In genomic region chr4:59290972-59291576, GRCm38 (mm10) we compare ENCODE assay signal across 27 mouse cellular contexts.
DNase-seq lines count a peak whose midpoint lies in the region; ATAC-seq lines count a peak whose summit lies in the region.
"Had no signal": no experiment of that assay in that cellular context is flagged by ENCODE, and none has a peak within 500 bp of the region (broad histone marks: within the 10 kb centered on the region; RNA-seq: fewer than 3 reads in every experiment).

No protein-coding gene starts in this region.

- H3K9ac ChIP-seq in kidney, embryonic 16.5 days (replicated peaks; ENCODE audit: low read length) = no peak overlapping the region
- H3K9ac ChIP-seq: embryonic facial prominence, embryonic 13.5 days; forebrain, embryonic 12.5 days; hindbrain, embryonic 13.5 days; limb, embryonic 12.5 days; liver, embryonic 12.5 days; midbrain, embryonic 15.5 days; neural tube, embryonic 13.5 days; stomach, embryonic 15.5 days had no signal

- H3K9me3 ChIP-seq in kidney, embryonic 16.5 days (ENCODE audit: low read length) = no peaks in the 10 kb centered on the region
- H3K9me3 ChIP-seq: embryonic facial prominence, embryonic 13.5 days; forebrain, embryonic 12.5 days; hindbrain, embryonic 13.5 days; limb, embryonic 12.5 days; liver, embryonic 12.5 days; midbrain, embryonic 15.5 days; neural tube, embryonic 13.5 days; stomach, embryonic 15.5 days had no signal

- no peak overlapping the region for H3K4me2 ChIP-seq in kidney, embryonic 16.5 days (replicated peaks; ENCODE audit: low read depth, low read length)
- H3K4me2 ChIP-seq: embryonic facial prominence, embryonic 13.5 days; forebrain, embryonic 12.5 days; hindbrain, embryonic 13.5 days; limb, embryonic 12.5 days; midbrain, embryonic 15.5 days; neural tube, embryonic 13.5 days; stomach, embryonic 15.5 days had no signal

- no peaks in the 10 kb centered on the region for H3K27me3 ChIP-seq in kidney, embryonic 16.5 days (ENCODE audit: insufficient read depth, low read length)
- H3K27me3 ChIP-seq: embryonic facial prominence, embryonic 13.5 days; forebrain, embryonic 12.5 days; hindbrain, embryonic 13.5 days; limb, embryonic 12.5 days; liver, embryonic 12.5 days; midbrain, embryonic 15.5 days; neural tube, embryonic 13.5 days; stomach, embryonic 15.5 days had no signal

- no peaks in the 10 kb centered on the region for H3K4me1 ChIP-seq in kidney, embryonic 16.5 days (ENCODE audit: insufficient read depth, low read length)
- H3K4me1 ChIP-seq: forebrain, embryonic 12.5 days; hindbrain, embryonic 13.5 days; midbrain, embryonic 15.5 days; neural tube, embryonic 13.5 days; stomach, embryonic 15.5 days had no signal

- no peaks in the 10 kb centered on the region for H3K36me3 ChIP-seq in kidney, embryonic 16.5 days (ENCODE audit: insufficient read depth, low read length)
- H3K36me3 ChIP-seq: embryonic facial prominence, embryonic 13.5 days; forebrain, embryonic 12.5 days; hindbrain, embryonic 13.5 days; limb, embryonic 12.5 days; liver, embryonic 12.5 days; midbrain, embryonic 15.5 days; neural tube, embryonic 13.5 days; stomach, embryonic 15.5 days had no signal

- 57% methylated on average over 6 of the region's 6 CpGs for WGBS in kidney, embryonic 16.5 days

- intact Hi-C loops in heart, postnatal 10 days (cut with DNase I) = no loop called here

- H3K27ac ChIP-seq in kidney, embryonic 16.5 days (ENCODE audit: low read length) = no peak overlapping the region
- H3K27ac ChIP-seq: embryonic facial prominence, embryonic 13.5 days; forebrain, embryonic 12.5 days; hindbrain, embryonic 13.5 days; limb, embryonic 12.5 days; macrophage; midbrain, embryonic 15.5 days; neural tube, embryonic 13.5 days; stomach, embryonic 15.5 days had no signal

- H3K4me3 ChIP-seq in kidney, embryonic 16.5 days (ENCODE audit: low read length) = no peak overlapping the region
- H3K4me3 ChIP-seq: embryonic facial prominence, embryonic 13.5 days; erythroblast, embryonic 14.5 days; forebrain, embryonic 12.5 days; hindbrain, embryonic 13.5 days; limb, embryonic 12.5 days; liver, embryonic 12.5 days; midbrain, embryonic 15.5 days; neural tube, embryonic 13.5 days; stomach, embryonic 15.5 days had no signal

- ATAC-seq in common myeloid progenitor, adult 5-6 weeks (replicated peaks; ENCODE audit: low read depth, poor library complexity, severe bottlenecking) = 0 out of 2 replicates have a peak, but pooled peaks have one; percentile 23
- no peak for ATAC-seq in kidney, embryonic 16.5 days (ENCODE audit: low FRiP score, low TSS enrichment)
- ATAC-seq: liver, embryonic 12.5 days; midbrain, embryonic 15.5 days had no signal

- DNase-seq in heart, adult 11 months = peak; percentile 82
- no peak for DNase-seq in heart, postnatal 10 days
- DNase-seq in thymus, postnatal 0 days (ENCODE audit: low spot score) = peak; percentile 24
- no peak for DNase-seq in thymus, adult 18-20 months
- DNase-seq in cerebellum, adult 9-11 months = no peak
- DNase-seq in kidney, adult 9 months = no peak
- DNase-seq: adrenal gland, postnatal 36 days; cerebellum, adult 11 months; cerebellum, postnatal 14 days; embryo, embryonic 11 days; gastrocnemius, postnatal 25 days; heart, postnatal 36 days; kidney, adult 11 months; kidney, postnatal 10 days; layer of hippocampus, postnatal 36 days had no signal

Comparison
In these comparisons a context has a peak if more than half of its experiments do, and no peak if none do; other contexts are left out.
1. DNase-seq: peak in heart, adult 11 months (single experiment) and thymus, postnatal 0 days (single experiment); none in heart, postnatal 10 days (0 of 2), thymus, adult 18-20 months (0 of 2), cerebellum, adult 9-11 months (single experiment) and kidney, adult 9 months (single experiment).